Mouse (Mus musculus) Patski (cell line): Measurements from ENCODE around the gene Gnb1l. TPM values are rescaled to one million over a fixed set of nuclear protein-coding genes. Genes with fewer than 3 reads are reported as not detected.

ENCODE experiments used
- ATAC-seq: fragments of 100-300 bp; one replicate; pipeline ENCODE4 v1.8.0; 2021
- CTCF ChIA-PET: fragments of 350-600 bp; sonication (Branson Sonifier 250); formaldehyde crosslinking; loops from one replicate; lab custom pipeline; 2022; ENCODE audit warnings: inconsistent platforms; lab: Charles Lee
- POLR2A ChIA-PET: fragments of 350-600 bp; sonication (Branson Sonifier 250); formaldehyde crosslinking; loops from one replicate; lab custom pipeline; 2022; ENCODE audit warnings: antibody characterized with exemption, inconsistent platforms; lab: Charles Lee
- DNase-seq: peaks from one replicate; pipeline ENCODE4 v3.0.0-alpha.2; 2011; ENCODE audit warnings: low read depth, low spot score
- H3K27me3 ChIP-seq: fragments of 371-371 bp; one replicate; pipeline ENCODE4 v1.5.1; 2021
- CTCF ChIP-seq: fragments of 100-300 bp; IDR thresholded peaks from one replicate; pipeline ENCODE4 v1.5.1; 2021
- in situ Hi-C: fragments of 300-500 bp; cut with MboI; formaldehyde crosslinking; loops from 3 replicates; pipeline ENCODE4 v1.11.1; 2018; ENCODE audit warnings: low pct_unique_long_range_greater_than_20kb, mixed read lengths
- polyA plus RNA-seq: library from polyadenylated mRNA; unstranded; gene quantifications from one replicate; pipeline ENCODE4 v1.2.3, GENCODE M21; 2021

The Gnb1l gene
- polyA plus RNA-seq, 1 experiment from 2014 or later, result 9.9 TPM

- no peak for DNase-seq
- in situ Hi-C loops, result no loop called here
- TF ChIP-seq CTCF, result no peak
- peaks cover 32% of the 10 kb centered on the region for H3K27me3 ChIP-seq
- ATAC-seq, result no peak
- POLR2A ChIA-PET, result no interaction called here
- CTCF ChIA-PET, result no interaction called here
Observed at GRCm38 (mm10) chr16:18582426-18583148, 84.1 kb downstream of the Gnb1l start.

- ChIA-PET POLR2A (no interaction called here), CTCF (no interaction called here)
- no peak for TF ChIP-seq CTCF
- in situ Hi-C loops, result no loop called here
- no peak for ATAC-seq
- DNase-seq, result no peak
- H3K27me3 ChIP-seq, result peaks cover 35% of the 10 kb centered on the region
Observed at GRCm38 (mm10) chr16:18583169-18583568, 84.7 kb downstream of the Gnb1l start.

GRCm38 (mm10) chr16:18583673-18584357, 85.3 kb downstream of the Gnb1l start:
- POLR2A ChIA-PET, result no interaction called here
- no peak for TF ChIP-seq CTCF
- no peak for ATAC-seq
- H3K27me3 ChIP-seq, result peaks cover 38% of the 10 kb centered on the region
- no peak for DNase-seq
- in situ Hi-C loops, result no loop called here
- CTCF ChIA-PET, result interaction anchor here (0.7 to 1.6 kb wide), 2 partner anchors 13 to 20 kb away, joined by 3 read pairs; no protein-coding TSS in a partner anchor

GRCm38 (mm10) chr16:18584901-18585510, 86.5 kb downstream of the Gnb1l start:
- no peak for DNase-seq
- H3K27me3 ChIP-seq, result peaks cover 38% of the 10 kb centered on the region
- in situ Hi-C loops, result no loop called here
- ATAC-seq, result no peak
- TF ChIP-seq CTCF, result no peak
- ChIA-PET POLR2A (no interaction called here), CTCF (interaction anchor here (1.6 kb wide), 1 partner anchor 12 kb away, joined by 3 read pairs; no protein-coding TSS in a partner anchor)

- ChIA-PET CTCF (no interaction called here), POLR2A (no interaction called here)
- no peak for TF ChIP-seq CTCF
- DNase-seq (no peak), ATAC-seq (no peak)
- in situ Hi-C loops, result no loop called here
- peaks cover 38% of the 10 kb centered on the region for H3K27me3 ChIP-seq
Observed at GRCm38 (mm10) chr16:18585676-18586075, 87.2 kb downstream of the Gnb1l start.

- in situ Hi-C loops, result no loop called here
- DNase-seq (no peak), ATAC-seq (no peak)
- peaks cover 38% of the 10 kb centered on the region for H3K27me3 ChIP-seq
- CTCF ChIA-PET, result no interaction called here
- POLR2A ChIA-PET, result no interaction called here
- no peak for TF ChIP-seq CTCF
Observed at GRCm38 (mm10) chr16:18586076-18586905, 87.8 kb downstream of the Gnb1l start.

- no peak for TF ChIP-seq CTCF
- POLR2A ChIA-PET, result no interaction called here
- no peak for DNase-seq
- H3K27me3 ChIP-seq, result peaks cover 40% of the 10 kb centered on the region
- in situ Hi-C loops, result no loop called here
- ATAC-seq, result no peak
- CTCF ChIA-PET, result no interaction called here
Observed at GRCm38 (mm10) chr16:18586906-18587546, 88.5 kb downstream of the Gnb1l start.

- POLR2A ChIA-PET, result no interaction called here
- no peak for DNase-seq
- no peak for ATAC-seq
- CTCF ChIA-PET, result no interaction called here
- in situ Hi-C loops, result no loop called here
- H3K27me3 ChIP-seq, result peaks cover 35% of the 10 kb centered on the region
- TF ChIP-seq CTCF, result no peak
Observed at GRCm38 (mm10) chr16:18587847-18588737, 89.6 kb downstream of the Gnb1l start.

GRCm38 (mm10) chr16:18588738-18589055, 90.2 kb downstream of the Gnb1l start:
- peaks cover 36% of the 10 kb centered on the region for H3K27me3 ChIP-seq
- ChIA-PET CTCF (no interaction called here), POLR2A (no interaction called here)
- ATAC-seq (no peak), DNase-seq (no peak)
- in situ Hi-C loops, result no loop called here
- no peak for TF ChIP-seq CTCF
